Mouse (Mus musculus): ENCODE measurements around the gene Alppl2. TPM values are rescaled to one million over a fixed set of nuclear protein-coding genes. Genes with fewer than 3 reads are reported as not detected.

Gene Alppl2
- polyA plus RNA-seq, 1 experiment = not detected

DNA sequence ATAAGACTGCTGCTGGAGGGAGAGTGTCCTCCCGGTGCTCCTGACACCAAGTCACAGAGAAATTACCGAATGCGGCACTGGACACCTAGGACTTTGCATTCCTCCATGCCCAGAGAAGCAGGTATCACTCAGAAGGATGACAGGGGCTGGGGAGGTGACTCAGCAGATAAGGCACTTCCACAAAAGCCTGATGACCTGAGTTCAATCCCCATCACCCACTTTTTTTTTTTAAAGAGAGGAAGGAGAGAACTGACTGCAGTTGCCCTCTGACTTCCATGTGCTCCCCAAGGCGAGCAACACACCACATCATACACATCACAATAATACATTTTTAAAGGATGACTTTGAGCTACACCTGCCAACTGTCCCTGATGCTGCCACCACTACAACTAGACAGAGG is 32.7 kb downstream of the Alppl2 start:
- no peak for DNase-seq (ENCODE audit: low read depth in 1 of 2, low spot score in 2 of 2)
- no peak for TF ChIP-seq POLR2A (IDR thresholded peaks at IDR 0.05; ENCODE audit: low read depth, low read length)
- TF ChIP-seq CTCF (IDR thresholded peaks at IDR 0.05; ENCODE audit: extremely low read depth, insufficient read depth, insufficient read length, insufficient replicate concordance) = no peak
- 76% methylated on average over 4 of the region's 4 CpGs for WGBS

GRCm38 (mm10) chr1:87051369-87051768 is 38.4 kb downstream of the Alppl2 start:
- Histone ChIP-seq H3K27ac (ENCODE audit: insufficient read depth, low read length) (no peak overlapping the region), H3K27me3 (ENCODE audit: control insufficient read depth, insufficient read depth, low read length) (no peaks in the 10 kb centered on the region), H3K4me1 (ENCODE audit: control insufficient read depth, insufficient read depth, insufficient read length) (no peaks in the 10 kb centered on the region), H3K36me3 (ENCODE audit: control insufficient read depth, insufficient read depth, low read length) (0 out of 2 replicates have a peak, but pooled peaks cover 3% of the 10 kb centered on the region), H3K4me3 (ENCODE audit: extremely low read depth, insufficient read depth, insufficient read length) (no peak overlapping the region)
- WGBS = 86% methylated on average over 4 of the region's 4 CpGs
- TF ChIP-seq POLR2A (IDR thresholded peaks at IDR 0.05; ENCODE audit: low read depth, low read length) (no peak), CTCF (IDR thresholded peaks at IDR 0.05; ENCODE audit: extremely low read depth, insufficient read depth, insufficient read length, insufficient replicate concordance) (no peak)
- no peak for DNase-seq (ENCODE audit: low read depth in 1 of 2, low spot score in 2 of 2)

More for the DNA sequence above, 32.7 kb downstream of the Alppl2 start:
- no peaks in the 10 kb centered on the region for H3K27me3 ChIP-seq (ENCODE audit: control insufficient read depth, insufficient read depth, low read length)
- no peaks in the 10 kb centered on the region for H3K36me3 ChIP-seq (ENCODE audit: control insufficient read depth, insufficient read depth, low read length)
- no peak overlapping the region for H3K27ac ChIP-seq (ENCODE audit: insufficient read depth, low read length)
- H3K4me1 ChIP-seq (ENCODE audit: control insufficient read depth, insufficient read depth, insufficient read length) = no peaks in the 10 kb centered on the region
- no peak overlapping the region for H3K4me3 ChIP-seq (ENCODE audit: extremely low read depth, insufficient read depth, insufficient read length)

GRCm38 (mm10) chr1:87050700-87051099 is 39.0 kb downstream of the Alppl2 start:
- 82% methylated on average over 1 of the region's 1 CpGs for WGBS
- 0 out of 2 replicates have a peak, but pooled peaks cover 3% of the 10 kb centered on the region for H3K36me3 ChIP-seq (ENCODE audit: control insufficient read depth, insufficient read depth, low read length)
- no peak overlapping the region for H3K4me3 ChIP-seq (ENCODE audit: extremely low read depth, insufficient read depth, insufficient read length)
- TF ChIP-seq CTCF (IDR thresholded peaks at IDR 0.05; ENCODE audit: extremely low read depth, insufficient read depth, insufficient read length, insufficient replicate concordance) = no peak
- no peak for TF ChIP-seq POLR2A (IDR thresholded peaks at IDR 0.05; ENCODE audit: low read depth, low read length)
- H3K27me3 ChIP-seq (ENCODE audit: control insufficient read depth, insufficient read depth, low read length) = no peaks in the 10 kb centered on the region
- no peak overlapping the region for H3K27ac ChIP-seq (ENCODE audit: insufficient read depth, low read length)
- DNase-seq (ENCODE audit: low read depth in 1 of 2, low spot score in 2 of 2) = no peak
- no peaks in the 10 kb centered on the region for H3K4me1 ChIP-seq (ENCODE audit: control insufficient read depth, insufficient read depth, insufficient read length)

GRCm38 (mm10) chr1:87050072-87050471 is 39.7 kb downstream of the Alppl2 start:
- 0 out of 2 replicates have a peak, but pooled peaks cover 3% of the 10 kb centered on the region for H3K36me3 ChIP-seq (ENCODE audit: control insufficient read depth, insufficient read depth, low read length)
- H3K27ac ChIP-seq (ENCODE audit: insufficient read depth, low read length) = no peak overlapping the region
- 90% methylated on average over 3 of the region's 3 CpGs for WGBS
- H3K4me1 ChIP-seq (ENCODE audit: control insufficient read depth, insufficient read depth, insufficient read length) = no peaks in the 10 kb centered on the region
- H3K27me3 ChIP-seq (ENCODE audit: control insufficient read depth, insufficient read depth, low read length) = no peaks in the 10 kb centered on the region
- TF ChIP-seq POLR2A (IDR thresholded peaks at IDR 0.05; ENCODE audit: low read depth, low read length) = no peak
- TF ChIP-seq CTCF (IDR thresholded peaks at IDR 0.05; ENCODE audit: extremely low read depth, insufficient read depth, insufficient read length, insufficient replicate concordance) = no peak
- no peak overlapping the region for H3K4me3 ChIP-seq (ENCODE audit: extremely low read depth, insufficient read depth, insufficient read length)
- DNase-seq (ENCODE audit: low read depth in 1 of 2, low spot score in 2 of 2) = no peak

- Histone ChIP-seq H3K4me3 (ENCODE audit: extremely low read depth, insufficient read depth, insufficient read length) (no peak overlapping the region), H3K4me1 (ENCODE audit: control insufficient read depth, insufficient read depth, insufficient read length) (no peaks in the 10 kb centered on the region), H3K36me3 (ENCODE audit: control insufficient read depth, insufficient read depth, low read length) (0 out of 2 replicates have a peak, but pooled peaks cover 3% of the 10 kb centered on the region), H3K27me3 (ENCODE audit: control insufficient read depth, insufficient read depth, low read length) (no peaks in the 10 kb centered on the region), H3K27ac (ENCODE audit: insufficient read depth, low read length) (no peak overlapping the region)
- TF ChIP-seq CTCF (IDR thresholded peaks at IDR 0.05; ENCODE audit: extremely low read depth, insufficient read depth, insufficient read length, insufficient replicate concordance) = peak; percentile 84; the same call in 1 of the 2 replicates
- TF ChIP-seq POLR2A (IDR thresholded peaks at IDR 0.05; ENCODE audit: low read depth, low read length) = no peak
- WGBS = 0% methylated on average over 1 of the region's 1 CpGs
- DNase-seq (ENCODE audit: low read depth in 1 of 2, low spot score in 2 of 2) = peak in 1 of 2 experiments; percentile 49
Measured at GRCm38 (mm10) chr1:87041814-87042438, 47.8 kb downstream of the Alppl2 start.

DNA sequence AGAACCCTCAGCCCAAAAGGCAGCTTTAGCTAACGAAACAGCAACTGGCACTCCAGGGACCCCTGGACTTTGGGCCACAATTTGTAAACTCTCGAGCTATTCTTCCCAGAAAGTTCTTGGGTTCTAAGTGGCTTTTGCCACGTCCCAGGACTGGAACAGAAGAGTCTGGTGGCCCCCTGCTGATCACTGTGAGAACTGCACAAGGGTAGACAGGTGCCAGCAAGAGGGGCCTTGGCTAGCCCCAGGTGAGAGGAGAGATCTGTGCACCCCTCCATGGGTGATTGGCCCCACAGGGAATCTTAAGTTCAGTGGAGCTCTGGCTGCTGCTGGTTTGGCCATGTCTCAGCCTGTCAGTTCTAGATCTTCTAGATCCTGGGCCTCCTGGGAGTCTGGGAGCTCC is 48.6 kb downstream of the Alppl2 start:
- peak in 1 of 2 experiments; percentile 54 for DNase-seq (ENCODE audit: low read depth in 1 of 2, low spot score in 2 of 2)
- H3K4me3 ChIP-seq (ENCODE audit: extremely low read depth, insufficient read depth, insufficient read length) = no peak overlapping the region
- H3K4me1 ChIP-seq (ENCODE audit: control insufficient read depth, insufficient read depth, insufficient read length) = 0 out of 2 replicates have a peak, but pooled peaks cover 5% of the 10 kb centered on the region
- TF ChIP-seq CTCF (IDR thresholded peaks at IDR 0.05; ENCODE audit: extremely low read depth, insufficient read depth, insufficient read length, insufficient replicate concordance) = peak; percentile 53; the same call in 1 of the 2 replicates
- no peak for TF ChIP-seq POLR2A (IDR thresholded peaks at IDR 0.05; ENCODE audit: low read depth, low read length)
- 29% methylated on average over 3 of the region's 3 CpGs for WGBS
- H3K36me3 ChIP-seq (ENCODE audit: control insufficient read depth, insufficient read depth, low read length) = 0 out of 2 replicates have a peak, but pooled peaks cover 3% of the 10 kb centered on the region
- H3K27ac ChIP-seq (ENCODE audit: insufficient read depth, low read length) = no peak overlapping the region
- no peaks in the 10 kb centered on the region for H3K27me3 ChIP-seq (ENCODE audit: control insufficient read depth, insufficient read depth, low read length)

- Histone ChIP-seq H3K4me3 (ENCODE audit: extremely low read depth, insufficient read depth, insufficient read length) (no peak overlapping the region), H3K27ac (ENCODE audit: insufficient read depth, low read length) (no peak overlapping the region), H3K4me1 (ENCODE audit: control insufficient read depth, insufficient read depth, insufficient read length) (0 out of 2 replicates have a peak, but pooled peaks cover 6% of the 10 kb centered on the region), H3K27me3 (ENCODE audit: control insufficient read depth, insufficient read depth, low read length) (no peaks in the 10 kb centered on the region), H3K36me3 (ENCODE audit: control insufficient read depth, insufficient read depth, low read length) (no peaks in the 10 kb centered on the region)
- DNase-seq (ENCODE audit: low read depth in 1 of 2, low spot score in 2 of 2) = no peak
- 91% methylated on average over 2 of the region's 2 CpGs for WGBS
- TF ChIP-seq CTCF (IDR thresholded peaks at IDR 0.05; ENCODE audit: extremely low read depth, insufficient read depth, insufficient read length, insufficient replicate concordance) (no peak), POLR2A (IDR thresholded peaks at IDR 0.05; ENCODE audit: low read depth, low read length) (no peak)
Measured at GRCm38 (mm10) chr1:87038477-87039070, 51.2 kb downstream of the Alppl2 start.

Other genes starting within 250 kb of the Alppl2 start
- not detected in 2 replicates for gene Alpi, start 11.7 kb upstream of the Alppl2 start, polyA plus RNA-seq (2012; rRNA removed)
- gene Akp3, start 35.0 kb upstream of the Alppl2 start, polyA plus RNA-seq (2012; rRNA removed) = not detected in 2 replicates
- gene Ecel1, start 66.6 kb upstream of the Alppl2 start, polyA plus RNA-seq (2012; rRNA removed) = 0.39 and 0.76 TPM in 2 replicates
- not detected in 2 replicates for gene Prss56, start 93.4 kb upstream of the Alppl2 start, polyA plus RNA-seq (2012; rRNA removed)
- not detected in 2 replicates for gene Chrnd, start 100.7 kb upstream of the Alppl2 start, polyA plus RNA-seq (2012; rRNA removed)
- not detected in 2 replicates for gene Chrng, start 114.7 kb upstream of the Alppl2 start, polyA plus RNA-seq (2012; rRNA removed)
- gene Eif4e2, start 124.0 kb upstream of the Alppl2 start, polyA plus RNA-seq (2012; rRNA removed) = 18.9 and 21.6 TPM in 2 replicates
- 26.0 and 28.0 TPM in 2 replicates for gene Efhd1, start 174.4 kb upstream of the Alppl2 start, polyA plus RNA-seq (2012; rRNA removed)
- gene Gigyf2, start 237.1 kb upstream of the Alppl2 start, polyA plus RNA-seq (2012; rRNA removed) = 22.3 and 22.8 TPM in 2 replicates